In the genomic region with DNA sequence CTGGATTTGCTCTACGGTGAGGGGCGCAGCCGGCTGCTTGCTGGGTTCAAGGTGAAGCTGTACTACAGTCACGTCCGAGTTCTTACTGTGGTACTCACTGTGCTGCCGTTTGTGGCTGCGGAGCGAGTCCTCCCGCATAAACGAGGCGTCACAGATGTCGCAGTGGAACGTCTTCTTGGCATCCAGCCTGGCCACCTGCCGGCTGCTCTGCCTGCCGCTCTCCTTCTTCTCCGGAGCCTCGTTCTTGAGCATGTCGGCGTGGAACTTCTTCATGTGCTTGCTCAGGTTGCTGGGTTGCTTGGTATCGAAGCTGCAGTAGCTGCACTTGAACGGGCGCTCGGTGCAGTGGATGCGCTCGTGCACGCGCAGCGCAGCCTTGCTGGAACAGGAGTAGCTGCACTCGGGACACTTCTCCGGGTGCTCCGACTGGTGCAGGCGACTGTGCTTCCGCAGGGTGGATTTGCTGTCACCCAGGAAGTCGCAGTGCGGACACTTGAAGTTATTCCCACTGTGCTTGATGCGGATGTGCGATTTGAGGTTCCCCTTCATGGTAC, we compare ENCODE assay signal across 8 mouse cellular contexts. TPM values are rescaled to one million over a fixed set of nuclear protein-coding genes. Genes with fewer than 3 reads are reported as not detected.
DNase-seq lines count a peak whose midpoint lies in the region.
"Had no signal": no experiment of that assay in that cellular context is flagged by ENCODE, and none has a peak within 500 bp of the region (broad histone marks: within the 10 kb centered on the region; RNA-seq: fewer than 3 reads in every experiment).

No protein-coding gene starts in this region.

- DNase-seq in ZHBTc4 (ENCODE audit: low read depth, low spot score) = peak; percentile 67
- peak; percentile 70 to 71 for DNase-seq in cerebellum, postnatal 10 days
- DNase-seq in layer of hippocampus, adult 9-10 months (ENCODE audit: low spot score) = peak; percentile 37
- peak; percentile 43 for DNase-seq in left cerebral cortex, postnatal 4 days
- no peak for DNase-seq in heart, postnatal 10 days
- no peak for DNase-seq in kidney, adult 9 months
- DNase-seq in ovary, postnatal 10 days (ENCODE audit: low spot score) = no peak
- DNase-seq: adrenal gland, postnatal 10 days had no signal

- intact Hi-C loops in left cerebral cortex, postnatal 4 days (cut with DNase I) = loop anchor here (10.0 kb wide), 1 partner anchor 162 kb away; the partner anchor contains the start of gene Sall4
- intact Hi-C loops in heart, postnatal 10 days (cut with DNase I) = no loop called here

RNA-seq across cellular contexts. Expression of gene Zfp64, which starts 29.1 kb away (rescaled TPM):
- total RNA-seq in left cerebral cortex, postnatal 4 days (2021) = 10 to 100 TPM; 21.2 to 23.7 TPM
- total RNA-seq in heart, postnatal 10 days (2021) = 10 to 100 TPM; 11.7 to 12.1 TPM

Comparison
In these comparisons a context has a peak if more than half of its experiments do, and no peak if none do; other contexts are left out.
1. DNase-seq: peak in ZHBTc4 (single experiment), cerebellum, postnatal 10 days (2 of 2), layer of hippocampus, adult 9-10 months (single experiment) and left cerebral cortex, postnatal 4 days (single experiment); none in heart, postnatal 10 days (0 of 2), kidney, adult 9 months (single experiment) and ovary, postnatal 10 days (single experiment).